Mouse (Mus musculus): ENCODE results near the gene Gm10401.

Gm10401 gene

GRCm38 (mm10) chr5:115098195-115098594 lies at the start of gene Gm10401:
TSS of gene Gm10401 (minus strand) at chr5:115098295.
- no peak for DNase-seq (ENCODE audit: low spot score in 2 of 2)

DNA sequence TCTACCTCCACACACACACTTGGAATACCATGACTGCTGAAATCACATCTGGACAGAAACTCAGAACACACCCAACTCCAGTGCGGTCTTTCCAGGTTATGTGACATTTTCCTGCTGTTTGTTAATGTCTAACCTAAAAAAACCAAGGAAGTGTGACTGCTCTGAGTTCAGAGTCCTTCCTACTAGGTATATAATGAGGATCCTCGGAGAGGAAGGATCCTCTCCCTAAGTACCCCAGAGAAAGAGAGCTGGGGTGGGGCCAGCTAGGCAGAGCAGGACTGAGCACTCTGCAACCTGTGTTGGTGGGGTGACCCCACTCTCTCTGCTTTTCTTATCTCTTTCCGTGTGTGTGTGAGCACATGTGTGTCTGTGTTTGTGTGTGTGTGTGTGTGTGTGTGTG lies 49.3 kb upstream of the Gm10401 start:
- no peak for DNase-seq (ENCODE audit: low spot score in 2 of 2)

- DNase-seq (ENCODE audit: low spot score in 2 of 2), result no peak
Measured at GRCm38 (mm10) chr5:115146747-115147130, 48.6 kb upstream of the Gm10401 start.

GRCm38 (mm10) chr5:115145976-115146746 lies 48.1 kb upstream of the Gm10401 start:
- DNase-seq (ENCODE audit: low spot score in 2 of 2), result no peak

- DNase-seq (ENCODE audit: low spot score in 2 of 2), result no peak
Measured at GRCm38 (mm10) chr5:115145253-115145968, 47.3 kb upstream of the Gm10401 start.

GRCm38 (mm10) chr5:115144471-115144870 lies 46.4 kb upstream of the Gm10401 start:
- no peak for DNase-seq (ENCODE audit: low spot score in 2 of 2)

DNA sequence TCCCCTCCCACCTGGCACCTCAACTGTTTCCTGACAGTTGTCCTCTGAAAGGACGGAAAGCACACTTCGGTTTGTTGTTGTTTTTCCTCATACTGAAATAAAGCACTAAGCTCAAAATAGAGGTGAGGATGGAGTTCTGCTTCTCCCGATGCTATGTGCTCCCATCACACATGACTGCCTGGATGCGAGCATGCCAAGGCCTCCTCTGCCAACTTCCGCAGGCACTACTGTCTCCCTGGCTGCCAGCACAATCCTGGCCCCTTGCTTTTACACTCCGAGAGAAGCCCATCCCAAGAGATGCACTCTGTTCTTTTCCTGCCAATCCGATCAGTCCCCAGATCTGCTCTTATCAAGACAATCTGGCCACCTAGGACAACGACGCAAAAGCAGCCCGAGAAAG lies 45.5 kb upstream of the Gm10401 start:
- DNase-seq (ENCODE audit: low spot score in 2 of 2), result no peak

DNA sequence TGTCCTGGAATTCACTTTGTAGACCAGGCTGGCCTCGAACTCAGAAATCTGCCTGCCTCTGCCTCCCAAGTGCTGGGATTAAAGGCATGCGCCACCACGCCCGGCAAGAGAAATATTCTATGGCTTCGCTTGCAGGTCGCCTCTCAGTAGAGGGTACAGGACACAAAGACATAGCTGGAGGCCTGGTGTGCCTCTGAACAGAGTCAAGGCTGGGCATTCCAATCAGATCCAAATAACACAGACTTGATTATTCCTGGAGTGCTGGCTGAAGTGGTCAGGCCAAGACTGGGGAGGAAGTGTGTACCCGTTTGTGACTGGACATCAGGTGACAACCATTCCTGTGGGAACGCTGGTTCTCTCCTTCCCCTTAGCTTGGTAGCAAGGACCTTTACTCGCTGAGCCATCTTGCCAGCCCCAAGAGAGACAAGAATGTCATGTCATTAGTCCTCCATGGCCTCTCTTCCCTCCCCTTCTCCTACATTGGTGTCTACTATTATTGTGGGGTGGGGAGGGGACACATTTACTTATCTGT lies 44.1 kb upstream of the Gm10401 start:
- DNase-seq (ENCODE audit: low spot score in 2 of 2), result no peak

GRCm38 (mm10) chr5:115140726-115141125 lies 42.6 kb upstream of the Gm10401 start:
- no peak for DNase-seq (ENCODE audit: low spot score in 2 of 2)

DNA sequence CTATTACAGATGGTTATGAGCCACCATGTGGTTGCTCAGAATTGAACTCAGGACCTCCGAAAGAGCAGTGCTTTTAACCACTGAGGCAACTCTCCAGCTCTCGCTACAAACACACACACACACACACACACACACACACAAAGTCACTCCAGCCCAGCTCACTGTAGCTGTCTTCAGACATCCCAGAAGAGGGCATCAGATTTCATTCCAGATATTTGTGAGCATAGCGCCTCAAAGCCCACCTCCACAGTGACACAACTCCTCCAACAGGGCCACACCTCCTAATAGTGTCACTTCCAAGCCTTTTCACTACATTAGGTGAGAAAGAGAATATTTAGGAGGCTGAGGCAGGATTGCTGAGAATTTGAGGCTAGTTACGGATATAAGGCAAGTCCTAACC lies 41.0 kb upstream of the Gm10401 start:
- DNase-seq (ENCODE audit: low spot score in 2 of 2), result no peak

- DNase-seq (ENCODE audit: low spot score in 2 of 2), result peak; percentile 91 to 93
Measured at GRCm38 (mm10) chr5:115134234-115135165, 36.4 kb upstream of the Gm10401 start, which contains the start of gene Unc119b. TSS of gene Unc119b (minus strand) at chr5:115134975.

DNA sequence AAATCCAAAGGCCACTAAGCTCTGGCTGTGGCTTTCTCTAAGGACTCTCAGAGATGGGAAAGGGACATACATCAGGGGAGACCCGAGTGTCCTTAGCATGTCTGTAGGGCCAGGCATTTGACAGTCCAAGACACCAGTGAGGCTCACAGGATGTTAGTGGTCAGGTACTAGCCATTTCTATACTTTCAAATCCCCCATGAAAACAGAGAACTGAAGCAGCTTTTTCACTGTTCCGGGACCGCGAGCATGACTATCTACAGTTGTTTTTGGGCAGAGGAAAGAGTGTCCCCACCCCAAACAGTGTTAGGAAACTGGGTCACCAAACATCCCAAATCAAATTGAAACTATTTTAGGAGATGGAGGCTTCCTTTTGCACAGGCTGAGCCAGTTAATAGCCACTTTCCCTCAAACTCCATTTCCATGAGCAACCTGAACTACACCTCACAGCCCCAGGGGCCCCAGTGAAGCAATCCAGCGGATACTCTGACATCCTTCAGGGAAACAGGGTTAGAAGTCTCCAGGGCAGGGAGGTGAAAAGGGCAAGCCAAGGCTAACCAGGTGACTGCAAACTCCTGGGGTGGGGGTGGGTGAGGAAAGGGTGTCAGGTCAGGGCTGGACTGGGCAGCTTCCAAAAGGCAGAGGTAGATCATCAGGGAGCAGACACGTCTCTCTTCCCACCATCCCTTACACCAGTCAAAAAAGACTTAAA lies 35.4 kb upstream of the Gm10401 start:
- no peak for DNase-seq (ENCODE audit: low spot score in 2 of 2)

GRCm38 (mm10) chr5:115132465-115132864 lies 34.4 kb upstream of the Gm10401 start:
- DNase-seq (ENCODE audit: low spot score in 2 of 2), result no peak

- DNase-seq (ENCODE audit: low spot score in 2 of 2), result no peak
Measured at GRCm38 (mm10) chr5:115129328-115129727, 31.2 kb upstream of the Gm10401 start.

DNA sequence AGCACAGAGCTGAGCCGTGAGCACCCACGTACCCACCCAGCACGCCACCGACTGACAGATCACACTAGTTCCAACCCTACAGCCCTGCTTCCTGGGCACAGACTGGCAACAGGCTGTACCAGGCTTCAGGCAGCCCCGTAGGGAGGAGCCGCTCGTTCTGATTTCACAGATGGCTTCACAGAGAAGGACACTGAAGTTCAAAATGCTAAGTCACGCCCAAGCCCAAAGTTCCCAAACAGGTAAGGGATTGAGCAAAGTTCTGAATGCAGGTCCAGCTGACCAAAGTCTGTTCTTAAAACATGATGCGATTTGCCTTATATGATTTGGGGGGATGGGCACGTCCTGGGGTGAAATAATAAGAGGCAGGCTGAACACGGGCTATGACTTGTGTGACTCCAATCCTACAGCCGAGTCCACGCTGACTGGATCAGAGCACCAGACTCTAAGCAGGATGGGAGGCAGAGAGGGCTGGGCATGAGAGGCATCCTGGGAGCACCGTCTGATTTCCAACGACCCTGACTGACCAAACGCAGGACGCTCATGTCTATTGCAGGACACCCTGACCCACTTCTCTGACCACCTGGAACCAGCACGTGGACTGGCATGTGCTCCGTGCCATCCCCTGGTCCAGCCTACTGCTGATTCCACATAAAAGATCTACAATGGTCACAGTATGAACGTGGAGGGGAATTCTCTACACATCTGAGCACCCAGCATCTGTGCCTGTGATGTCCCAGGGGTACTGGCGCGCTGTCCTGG lies 29.5 kb upstream of the Gm10401 start:
- DNase-seq (ENCODE audit: low spot score in 2 of 2), result no peak

GRCm38 (mm10) chr5:115126578-115127312 lies 28.6 kb upstream of the Gm10401 start:
- DNase-seq (ENCODE audit: low spot score in 2 of 2), result no peak

- peak; percentile 74 to 88 for DNase-seq (ENCODE audit: low spot score in 2 of 2)
Measured at GRCm38 (mm10) chr5:115125211-115125871, 27.2 kb upstream of the Gm10401 start.

DNA sequence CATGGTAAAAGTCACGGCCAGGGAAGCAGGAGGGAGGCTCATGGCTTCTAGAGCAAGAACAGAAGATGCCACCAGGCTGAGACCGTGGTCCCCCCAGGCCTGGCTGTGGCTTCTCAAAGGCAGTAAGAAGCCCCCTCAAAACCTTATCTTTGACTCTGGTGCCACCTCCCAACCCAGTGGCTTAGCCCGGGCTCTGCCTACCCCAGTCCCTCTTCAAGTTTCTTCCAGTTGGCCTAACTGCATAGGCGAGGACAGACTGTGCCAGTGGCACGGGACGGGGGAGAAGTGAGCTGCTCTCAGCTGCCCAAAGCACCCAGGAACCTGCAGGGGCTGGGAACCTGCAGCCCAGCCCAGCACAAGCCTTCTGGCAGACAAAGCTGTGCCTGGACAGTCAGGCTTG lies 26.6 kb upstream of the Gm10401 start:
- DNase-seq (ENCODE audit: low spot score in 2 of 2), result no peak

DNA sequence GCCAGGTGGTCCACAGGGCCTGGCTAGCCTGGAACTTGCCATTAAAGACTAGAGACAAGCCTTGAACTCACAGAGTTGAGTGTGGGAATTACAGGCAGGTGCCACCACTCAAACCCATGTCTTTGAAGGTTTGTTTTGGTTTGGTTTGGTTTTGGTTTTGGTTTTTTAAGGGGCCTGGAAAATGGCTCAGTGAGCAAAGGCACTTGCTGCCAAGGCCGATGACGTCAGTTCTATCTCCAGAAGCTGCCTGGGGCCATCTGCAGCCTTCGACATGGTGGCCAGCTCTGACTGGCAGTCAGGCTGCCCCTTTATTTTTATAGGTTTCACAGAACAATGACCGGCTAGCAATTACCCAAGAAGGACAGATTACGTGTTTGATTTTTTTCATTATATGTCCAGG lies 22.9 kb upstream of the Gm10401 start:
- no peak for DNase-seq (ENCODE audit: low spot score in 2 of 2)

Measured in spleen, postnatal 10 days (tissue).